Mouse (Mus musculus): ENCODE measurements around the gene Tsen2. TPM values are rescaled to one million over a fixed set of nuclear protein-coding genes. Genes with fewer than 3 reads are reported as not detected.

Gene Tsen2
- polyA plus RNA-seq, 1 experiment from 2014 or later, result 36.9 TPM

GRCm38 (mm10) chr6:115583430-115584125 is 39.1 kb downstream of the Tsen2 start:
- Histone ChIP-seq H3K36me3 (peaks cover 25% of the 10 kb centered on the region), H3K4me2 (no peak overlapping the region), H3K27me3 (replicated peaks) (no peaks in the 10 kb centered on the region), H3K9ac (replicated peaks) (no peak overlapping the region), H3K4me3 (replicated peaks) (no peak overlapping the region), H3K9me3 (replicated peaks) (no peaks in the 10 kb centered on the region), H3K27ac (replicated peaks) (no peak overlapping the region), H3K4me1 (no peaks in the 10 kb centered on the region)
- WGBS, result 78% methylated on average over 6 of the region's 6 CpGs
- ATAC-seq (ENCODE audit: low FRiP score), result no peak

- H3K4me3 ChIP-seq (replicated peaks), result no peak overlapping the region
- no peaks in the 10 kb centered on the region for H3K4me1 ChIP-seq
- ATAC-seq (ENCODE audit: low FRiP score), result no peak
- 82% methylated on average over 3 of the region's 3 CpGs for WGBS
- H3K9me3 ChIP-seq (replicated peaks), result no peaks in the 10 kb centered on the region
- H3K27me3 ChIP-seq (replicated peaks), result no peaks in the 10 kb centered on the region
- no peak overlapping the region for H3K27ac ChIP-seq (replicated peaks)
- H3K9ac ChIP-seq (replicated peaks), result no peak overlapping the region
- H3K4me2 ChIP-seq, result no peak overlapping the region
- peaks cover 20% of the 10 kb centered on the region for H3K36me3 ChIP-seq
These were observed 39.7 kb downstream of the Tsen2 start for GRCm38 (mm10) chr6:115584176-115584575.

GRCm38 (mm10) chr6:115586321-115586720 is 41.9 kb downstream of the Tsen2 start:
- H3K4me1 ChIP-seq, result no peaks in the 10 kb centered on the region
- no peak overlapping the region for H3K4me3 ChIP-seq (replicated peaks)
- H3K4me2 ChIP-seq, result no peak overlapping the region
- 90% methylated on average over 10 of the region's 10 CpGs for WGBS
- H3K36me3 ChIP-seq, result peaks cover 5% of the 10 kb centered on the region; the same call in 1 of the 2 replicates
- no peak overlapping the region for H3K27ac ChIP-seq (replicated peaks)
- no peaks in the 10 kb centered on the region for H3K27me3 ChIP-seq (replicated peaks)
- no peaks in the 10 kb centered on the region for H3K9me3 ChIP-seq (replicated peaks)
- no peak overlapping the region for H3K9ac ChIP-seq (replicated peaks)
- ATAC-seq (ENCODE audit: low FRiP score), result no peak

- ATAC-seq (ENCODE audit: low FRiP score), result no peak
- Histone ChIP-seq H3K9me3 (replicated peaks) (no peaks in the 10 kb centered on the region), H3K4me1 (no peaks in the 10 kb centered on the region), H3K4me3 (replicated peaks) (no peak overlapping the region), H3K9ac (replicated peaks) (no peak overlapping the region), H3K36me3 (no peaks in the 10 kb centered on the region), H3K27ac (replicated peaks) (no peak overlapping the region), H3K27me3 (replicated peaks) (no peaks in the 10 kb centered on the region), H3K4me2 (no peak overlapping the region)
- WGBS, result 93% methylated on average over 19 of the region's 19 CpGs
These were observed 47.4 kb downstream of the Tsen2 start for GRCm38 (mm10) chr6:115591692-115592359.

- Histone ChIP-seq H3K4me1 (no peaks in the 10 kb centered on the region), H3K9me3 (replicated peaks) (no peaks in the 10 kb centered on the region), H3K4me2 (no peak within 1 kb of the TSS), H3K27me3 (replicated peaks) (no peaks in the 10 kb centered on the region), H3K27ac (replicated peaks) (no peak within 1 kb of the TSS), H3K9ac (replicated peaks) (no peak within 1 kb of the TSS), H3K36me3 (no peaks in the 10 kb centered on the region), H3K4me3 (replicated peaks) (no peak within 1 kb of the TSS)
- WGBS, result 67% methylated on average over 5 of the region's 5 CpGs
- no peak for ATAC-seq (ENCODE audit: low FRiP score)
These were observed 48.0 kb downstream of the Tsen2 start, which contains the start of gene Mkrn2os for GRCm38 (mm10) chr6:115592458-115592857. Gene Mkrn2os (minus strand): TSS chr6:115592576.

GRCm38 (mm10) chr6:115593252-115593651 is 48.8 kb downstream of the Tsen2 start:
- Histone ChIP-seq H3K4me2 (no peak overlapping the region), H3K4me1 (no peaks in the 10 kb centered on the region), H3K4me3 (replicated peaks) (no peak overlapping the region), H3K27ac (replicated peaks) (no peak overlapping the region), H3K9ac (replicated peaks) (no peak overlapping the region), H3K9me3 (replicated peaks) (no peaks in the 10 kb centered on the region), H3K36me3 (no peaks in the 10 kb centered on the region), H3K27me3 (replicated peaks) (no peaks in the 10 kb centered on the region)
- 84% methylated on average over 4 of the region's 4 CpGs for WGBS
- no peak for ATAC-seq (ENCODE audit: low FRiP score)

GRCm38 (mm10) chr6:115594463-115594862 is 50.0 kb downstream of the Tsen2 start:
- Histone ChIP-seq H3K9me3 (replicated peaks) (no peaks in the 10 kb centered on the region), H3K4me2 (no peak overlapping the region), H3K9ac (replicated peaks) (no peak overlapping the region), H3K4me3 (replicated peaks) (no peak overlapping the region), H3K27ac (replicated peaks) (no peak overlapping the region), H3K4me1 (no peaks in the 10 kb centered on the region), H3K36me3 (no peaks in the 10 kb centered on the region), H3K27me3 (replicated peaks) (no peaks in the 10 kb centered on the region)
- WGBS, result 83% methylated on average over 3 of the region's 3 CpGs
- no peak for ATAC-seq (ENCODE audit: low FRiP score)

- H3K9me3 ChIP-seq (replicated peaks), result no peaks in the 10 kb centered on the region
- no peak overlapping the region for H3K9ac ChIP-seq (replicated peaks)
- H3K4me1 ChIP-seq, result no peaks in the 10 kb centered on the region
- ATAC-seq (ENCODE audit: low FRiP score), result no peak
- no peak overlapping the region for H3K4me2 ChIP-seq
- 62% methylated on average over 3 of the region's 3 CpGs for WGBS
- H3K36me3 ChIP-seq, result no peaks in the 10 kb centered on the region
- no peak overlapping the region for H3K4me3 ChIP-seq (replicated peaks)
- H3K27me3 ChIP-seq (replicated peaks), result no peaks in the 10 kb centered on the region
- no peak overlapping the region for H3K27ac ChIP-seq (replicated peaks)
These were observed 51.2 kb downstream of the Tsen2 start for GRCm38 (mm10) chr6:115595667-115596066.

- Histone ChIP-seq H3K27ac (replicated peaks) (no peak overlapping the region), H3K4me2 (peak overlapping the region; percentile 86), H3K36me3 (no peaks in the 10 kb centered on the region), H3K27me3 (replicated peaks) (no peaks in the 10 kb centered on the region), H3K4me3 (replicated peaks) (peak overlapping the region; percentile 96), H3K4me1 (peaks cover 18% of the 10 kb centered on the region), H3K9me3 (replicated peaks) (no peaks in the 10 kb centered on the region), H3K9ac (replicated peaks) (no peak overlapping the region)
- WGBS, result 61% methylated on average over 4 of the region's 4 CpGs
- ATAC-seq (ENCODE audit: low FRiP score), result 0 out of 2 replicates have a peak, but pooled peaks have one; percentile 5
These were observed 56.9 kb downstream of the Tsen2 start for GRCm38 (mm10) chr6:115601322-115601714.

GRCm38 (mm10) chr6:115601715-115602523 is 57.5 kb downstream of the Tsen2 start, which contains the start of gene Mkrn2:
Gene Mkrn2 (plus strand): TSS chr6:115601902.
- ATAC-seq (ENCODE audit: low FRiP score), result peak; percentile 90
- WGBS, result under 1% methylated on average over 58 of the region's 61 CpGs
- Histone ChIP-seq H3K9me3 (replicated peaks) (no peaks in the 10 kb centered on the region), H3K4me1 (peaks cover 19% of the 10 kb centered on the region), H3K36me3 (no peaks in the 10 kb centered on the region), H3K9ac (replicated peaks) (peak within 1 kb of the TSS; percentile 96), H3K27me3 (replicated peaks) (no peaks in the 10 kb centered on the region), H3K27ac (replicated peaks) (peak within 1 kb of the TSS; percentile 90), H3K4me2 (peak within 1 kb of the TSS; percentile 86), H3K4me3 (replicated peaks) (peak within 1 kb of the TSS; percentile 96)

- Histone ChIP-seq H3K36me3 (peaks cover 12% of the 10 kb centered on the region), H3K4me3 (replicated peaks) (no peak overlapping the region), H3K4me1 (peaks cover 19% of the 10 kb centered on the region), H3K9me3 (replicated peaks) (no peaks in the 10 kb centered on the region), H3K27me3 (replicated peaks) (no peaks in the 10 kb centered on the region), H3K27ac (replicated peaks) (no peak overlapping the region), H3K9ac (replicated peaks) (no peak overlapping the region), H3K4me2 (no peak overlapping the region)
- ATAC-seq (ENCODE audit: low FRiP score), result no peak
- 90% methylated on average over 1 of the region's 1 CpGs for WGBS
These were observed 62.0 kb downstream of the Tsen2 start for GRCm38 (mm10) chr6:115606461-115606860.

All from neural tube, embryonic 15.5 days (tissue).